Mouse (Mus musculus): ENCODE data around the gene Rapsn.

Rapsn gene

DNA sequence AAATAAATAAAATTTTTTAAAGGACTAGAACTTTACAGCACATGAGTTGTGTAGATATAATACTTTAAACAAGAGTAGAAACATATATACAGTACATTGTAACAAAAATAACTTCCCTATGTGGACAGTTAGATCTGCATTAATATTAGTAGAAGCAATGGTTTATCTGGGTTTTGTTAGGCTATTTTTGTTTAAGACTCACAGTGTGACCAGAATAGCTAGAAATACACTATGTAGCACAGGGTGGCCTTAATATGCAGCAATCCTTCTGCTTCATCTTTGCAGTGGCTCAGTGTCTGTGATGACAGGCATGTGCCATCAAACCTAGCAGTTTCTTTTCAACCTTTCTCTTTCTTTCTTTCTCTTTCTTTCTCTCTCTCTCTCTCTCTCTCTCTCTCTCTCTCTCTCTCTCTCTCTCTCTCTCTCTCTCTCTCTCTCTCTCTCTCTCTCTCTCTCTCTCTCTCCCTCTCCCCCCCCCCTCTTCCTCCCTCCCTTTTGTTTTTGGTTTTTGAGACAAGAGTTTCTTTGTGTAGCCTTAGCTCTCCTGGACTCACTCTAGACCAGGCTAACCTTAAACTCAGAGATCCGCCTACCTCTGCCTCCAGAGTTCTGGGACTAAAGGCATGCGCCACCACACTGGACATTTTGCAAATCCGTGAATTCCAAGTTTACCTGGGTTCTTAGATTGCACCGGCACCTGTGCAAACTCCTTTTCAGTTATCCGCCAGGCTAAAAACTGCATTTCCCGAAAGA lies 17.9 kb downstream of the Rapsn start:
- no peak for DNase-seq (ENCODE audit: low read depth, low spot score)

DNA sequence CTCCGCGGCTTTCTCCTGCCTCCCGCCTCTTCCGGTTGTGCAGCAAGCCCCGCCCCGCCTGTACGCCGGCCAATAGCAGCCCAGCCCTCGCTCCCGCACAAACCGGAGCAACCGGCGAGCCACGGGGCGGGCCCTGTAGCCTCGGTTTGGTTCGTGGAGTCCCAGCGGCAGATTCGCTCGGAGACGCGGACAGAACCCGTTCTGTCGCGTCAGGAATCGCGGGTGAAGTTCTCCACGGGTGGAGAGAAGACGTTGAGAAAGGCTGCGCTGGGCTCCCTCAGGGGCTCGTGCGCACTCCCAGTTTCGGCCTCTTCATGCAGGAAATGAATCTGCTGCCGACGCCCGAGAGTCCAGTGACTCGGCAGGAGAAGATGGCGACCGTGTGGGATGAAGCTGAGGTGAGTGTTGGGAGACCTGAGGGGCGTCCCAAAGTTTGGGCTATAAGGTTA lies 18.5 kb downstream of the Rapsn start, which contains the start of gene Psmc3:
Psmc3 (plus strand) TSS at position 76 of the 449 bp plus-strand sequence.
- peak; percentile 90 for DNase-seq (ENCODE audit: low read depth, low spot score)

DNA sequence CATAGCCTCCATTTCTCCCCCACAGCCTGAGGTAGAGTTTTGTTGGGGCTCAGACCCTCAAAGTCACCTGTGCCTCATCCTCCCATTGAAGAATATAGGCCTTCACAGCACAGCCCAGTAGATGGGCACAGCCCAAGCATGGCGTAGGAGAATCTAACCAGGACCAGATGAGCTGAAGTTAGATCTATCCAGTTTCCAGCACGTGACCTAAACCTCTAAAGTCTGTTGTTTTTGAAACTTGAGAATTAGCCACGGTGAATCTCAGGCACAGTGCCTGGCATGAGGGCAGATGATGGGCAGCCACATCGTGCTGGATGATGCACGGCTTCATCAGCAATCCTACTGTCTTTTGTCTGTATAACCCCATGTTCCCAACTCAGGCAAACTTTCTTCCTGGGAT lies 23.0 kb downstream of the Rapsn start:
- no peak for DNase-seq (ENCODE audit: low read depth, low spot score)

DNA sequence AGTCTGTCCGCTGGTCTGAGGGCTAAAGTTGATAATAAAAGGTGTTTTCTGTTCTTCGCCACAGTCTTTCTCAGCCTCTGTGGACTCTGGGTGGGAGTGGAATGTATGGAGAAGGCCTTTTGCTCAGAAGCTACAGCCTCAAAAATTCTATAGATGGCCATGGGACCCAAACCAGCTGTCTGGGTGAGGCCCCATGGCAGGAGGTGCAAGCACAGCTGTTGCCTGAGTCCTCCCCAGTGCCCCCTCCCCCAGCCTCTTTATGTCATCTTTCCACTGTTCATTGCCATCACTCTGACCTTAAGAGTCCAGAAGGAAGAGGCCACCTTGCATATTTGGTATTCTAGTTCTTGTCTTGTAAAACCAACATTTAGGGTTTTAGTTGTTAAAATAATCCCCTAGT lies 24.0 kb downstream of the Rapsn start:
- DNase-seq (ENCODE audit: low read depth, low spot score) = no peak

- DNase-seq (ENCODE audit: low read depth, low spot score) = peak; percentile 66
These were observed 25.3 kb downstream of the Rapsn start for GRCm38 (mm10) chr2:91060544-91061355.

DNA sequence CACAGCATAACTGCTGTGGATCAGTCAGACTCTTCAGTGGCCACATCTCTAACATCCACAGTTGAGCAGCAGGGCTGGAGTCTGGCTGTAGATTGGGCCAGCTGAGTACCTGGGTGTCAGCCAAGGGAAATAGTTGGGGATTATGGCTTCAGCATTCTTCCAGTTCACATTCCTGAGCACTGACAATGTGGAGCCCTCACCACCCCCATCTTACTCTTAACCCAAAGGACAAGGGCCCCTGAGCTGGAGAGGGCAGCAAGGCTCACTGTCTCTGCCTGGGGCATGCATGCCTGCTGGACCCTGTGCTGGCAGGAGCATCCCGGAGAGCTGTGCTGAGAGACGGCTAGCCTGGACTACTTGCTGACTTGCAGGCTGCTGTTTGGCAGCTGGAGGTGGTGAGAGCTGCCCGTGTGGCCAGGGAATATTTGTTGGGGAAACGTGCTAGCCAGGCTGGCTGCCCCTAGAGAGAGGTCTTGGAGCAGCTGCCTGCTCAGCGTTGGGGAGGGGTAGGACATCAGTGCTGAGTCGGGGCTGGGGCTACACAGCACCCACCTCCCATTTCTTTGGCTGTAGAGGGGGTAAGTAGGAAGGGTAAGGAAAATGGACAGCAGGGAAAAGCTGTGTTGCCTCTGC lies 26.5 kb downstream of the Rapsn start:
- no peak for DNase-seq (ENCODE audit: low read depth, low spot score)

DNA sequence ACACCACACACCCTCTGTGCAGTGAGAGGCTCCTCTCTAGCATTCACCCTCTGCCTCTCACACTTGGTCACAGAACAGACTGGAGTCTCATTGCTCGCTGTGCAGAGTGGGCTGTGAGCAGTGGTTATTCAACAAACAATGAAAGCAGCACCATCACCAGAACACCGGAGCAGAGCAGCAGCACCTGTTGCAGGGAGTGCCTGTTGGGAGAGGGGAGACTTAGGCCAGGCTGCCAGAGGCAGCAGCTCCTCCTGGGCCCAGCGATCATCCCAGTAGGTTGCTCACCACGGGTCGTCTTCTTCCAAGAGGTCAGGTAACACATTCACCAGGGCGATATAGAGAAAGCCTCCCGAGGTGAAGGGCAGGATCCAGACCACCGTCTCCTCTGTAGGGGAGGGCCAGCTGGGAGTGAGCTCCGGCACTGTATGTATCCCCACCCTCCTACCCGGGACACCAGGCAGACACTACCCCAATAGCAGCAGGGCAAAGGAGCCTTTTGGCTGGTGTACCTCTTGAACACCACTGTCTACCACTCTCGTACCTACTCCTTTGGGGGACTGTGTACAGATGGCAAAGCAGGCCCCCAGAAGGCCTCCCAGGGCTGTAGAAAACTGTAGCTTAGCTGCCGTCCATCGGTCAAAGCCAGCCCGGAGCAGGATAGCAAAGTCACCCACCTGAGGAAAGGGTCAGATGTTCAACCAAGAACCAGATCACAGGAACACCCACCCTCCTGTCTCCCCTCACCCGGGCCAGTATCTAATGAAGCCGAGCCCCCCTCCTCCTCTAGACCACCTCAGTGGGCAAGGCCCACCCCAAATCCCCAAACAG lies 27.6 kb downstream of the Rapsn start:
- DNase-seq (ENCODE audit: low read depth, low spot score) = no peak

GRCm38 (mm10) chr2:91064211-91064610 lies 28.8 kb downstream of the Rapsn start:
- no peak for DNase-seq (ENCODE audit: low read depth, low spot score)

GRCm38 (mm10) chr2:91065544-91065943 lies 30.1 kb downstream of the Rapsn start:
- peak; percentile 43 for DNase-seq (ENCODE audit: low read depth, low spot score)

- DNase-seq (ENCODE audit: low read depth, low spot score) = no peak
These were observed 31.0 kb downstream of the Rapsn start for GRCm38 (mm10) chr2:91066455-91066854.

- DNase-seq (ENCODE audit: low read depth, low spot score) = no peak
These were observed 32.9 kb downstream of the Rapsn start for GRCm38 (mm10) chr2:91068162-91068871.

DNA sequence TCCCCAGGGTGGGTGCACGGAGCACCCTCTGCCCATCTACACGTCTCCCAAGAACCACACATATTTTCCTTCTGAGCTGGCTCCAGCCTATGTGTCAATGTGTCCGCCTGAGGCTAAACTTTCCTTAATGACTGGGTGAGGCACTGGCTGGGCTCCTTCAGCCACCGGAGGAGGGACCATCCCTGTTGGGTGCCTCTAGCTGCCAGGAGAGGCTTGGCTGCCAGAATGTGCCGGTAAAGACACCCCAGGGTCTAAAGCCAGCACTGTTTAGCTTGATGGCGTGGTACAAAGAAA lies 33.4 kb downstream of the Rapsn start:
- DNase-seq (ENCODE audit: low read depth, low spot score) = no peak

DNA sequence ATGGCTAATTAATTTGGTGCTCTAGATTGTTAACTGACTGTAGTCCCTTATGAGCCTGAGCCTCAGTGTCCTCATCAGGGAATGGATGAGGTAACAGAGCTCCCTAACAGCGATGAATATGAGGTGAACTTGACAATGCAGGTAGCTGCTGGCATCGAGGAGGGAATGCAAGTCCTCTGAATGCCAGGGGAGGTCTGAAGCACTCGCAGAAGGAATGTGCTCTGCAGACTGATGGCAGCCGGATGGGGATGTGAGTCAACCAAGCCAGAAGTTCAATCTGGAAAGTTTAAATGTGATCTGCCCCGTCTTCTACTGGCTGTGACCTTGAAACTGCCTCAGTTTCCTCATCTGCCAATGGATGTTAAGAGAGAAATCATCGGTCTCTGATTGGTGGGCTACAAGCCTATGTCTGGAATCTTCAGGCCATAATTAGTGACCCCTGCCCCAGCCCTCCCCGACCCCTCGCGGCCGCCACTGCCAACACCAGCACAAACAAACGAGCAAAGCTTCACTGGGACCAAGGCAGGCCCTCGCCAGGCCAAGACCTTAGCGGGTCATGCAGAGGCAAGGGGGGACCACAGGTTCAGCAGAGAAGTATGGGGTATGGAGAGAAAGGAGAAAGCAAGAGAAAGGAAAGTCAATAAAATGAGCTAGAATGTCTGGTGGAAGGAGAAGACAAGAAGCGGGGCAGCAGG lies 34.0 kb downstream of the Rapsn start:
- DNase-seq (ENCODE audit: low read depth, low spot score) = peak; percentile 39

DNA sequence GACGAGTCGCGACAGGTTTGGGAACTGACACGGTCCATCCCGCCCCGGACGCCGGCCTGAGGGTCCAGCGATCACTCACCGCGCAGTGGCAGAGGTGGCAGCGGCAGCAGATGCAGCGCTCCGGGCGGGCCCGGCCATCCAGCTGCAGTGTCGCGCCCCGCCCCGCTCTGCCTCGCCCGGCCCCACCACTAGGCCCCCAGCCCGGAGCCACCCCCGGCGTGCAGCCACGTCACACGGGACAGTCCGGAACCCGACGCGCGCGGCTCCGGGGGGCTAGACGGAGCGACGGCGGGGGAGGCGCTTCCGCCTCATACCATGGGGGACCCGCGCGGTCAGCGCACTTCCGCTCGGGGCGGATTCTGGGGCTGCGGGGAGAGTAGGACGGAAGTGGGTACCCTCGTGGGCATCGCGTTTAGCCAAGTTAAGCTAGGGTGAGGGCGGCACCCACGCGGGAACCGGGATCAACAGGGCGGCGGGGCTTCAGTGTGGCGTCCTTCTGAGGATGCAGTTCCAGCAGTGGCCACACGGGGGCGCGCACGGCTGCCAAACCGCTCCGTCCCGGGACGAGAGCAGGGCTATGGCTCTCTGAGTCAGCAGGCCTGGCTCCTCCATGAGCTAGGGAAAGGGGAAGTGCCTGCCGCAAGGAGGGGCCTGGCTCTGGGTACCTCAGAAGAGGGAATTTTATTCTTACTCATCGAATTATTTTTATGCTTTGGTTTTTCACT lies 34.8 kb downstream of the Rapsn start, which contains the start of gene Slc39a13:
Slc39a13 (minus strand) TSS at position 342 of the 725 bp plus-strand sequence.
- peak; percentile 95 for DNase-seq (ENCODE audit: low read depth, low spot score)

- DNase-seq (ENCODE audit: low read depth, low spot score) = no peak
These were observed 35.6 kb downstream of the Rapsn start for GRCm38 (mm10) chr2:91071059-91071458.

DNA sequence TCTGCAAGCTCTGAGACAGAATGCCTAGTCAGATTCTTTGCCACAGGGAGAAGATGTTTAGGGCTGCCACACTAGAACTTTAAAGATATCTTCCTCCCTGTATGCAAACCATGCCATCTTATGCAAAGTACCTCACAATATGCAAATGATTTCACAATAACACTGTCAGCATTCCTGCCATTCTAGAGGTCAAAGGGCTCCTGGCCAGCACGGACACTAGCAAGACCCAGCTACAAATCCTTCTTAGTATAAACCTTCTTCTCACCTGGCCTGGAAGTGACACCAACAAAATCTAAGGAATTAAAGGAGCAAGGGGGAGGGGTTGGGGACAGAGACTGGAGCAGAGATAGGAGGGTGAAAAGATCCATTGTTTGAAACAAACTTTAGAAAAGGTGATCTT lies 36.7 kb downstream of the Rapsn start:
- DNase-seq (ENCODE audit: low read depth, low spot score) = no peak

DNA sequence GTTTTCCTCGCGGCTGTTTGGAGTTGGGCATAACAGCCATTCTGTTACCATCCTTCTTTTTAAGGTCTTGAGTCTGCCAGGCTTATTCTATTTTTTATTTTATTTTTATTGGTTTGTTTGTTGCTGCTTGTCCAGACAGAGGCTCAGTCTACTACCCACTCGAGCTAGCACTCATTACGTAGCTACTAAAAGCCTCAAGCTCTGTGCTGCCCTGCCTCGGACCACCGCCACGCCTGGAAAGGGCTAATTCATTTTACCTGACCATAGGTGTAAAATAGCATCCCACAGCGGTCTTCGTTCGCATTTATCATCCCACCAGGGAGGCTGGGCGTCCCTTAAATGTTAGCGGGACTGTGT lies 42.5 kb downstream of the Rapsn start:
- DNase-seq (ENCODE audit: low read depth, low spot score) = no peak

DNA sequence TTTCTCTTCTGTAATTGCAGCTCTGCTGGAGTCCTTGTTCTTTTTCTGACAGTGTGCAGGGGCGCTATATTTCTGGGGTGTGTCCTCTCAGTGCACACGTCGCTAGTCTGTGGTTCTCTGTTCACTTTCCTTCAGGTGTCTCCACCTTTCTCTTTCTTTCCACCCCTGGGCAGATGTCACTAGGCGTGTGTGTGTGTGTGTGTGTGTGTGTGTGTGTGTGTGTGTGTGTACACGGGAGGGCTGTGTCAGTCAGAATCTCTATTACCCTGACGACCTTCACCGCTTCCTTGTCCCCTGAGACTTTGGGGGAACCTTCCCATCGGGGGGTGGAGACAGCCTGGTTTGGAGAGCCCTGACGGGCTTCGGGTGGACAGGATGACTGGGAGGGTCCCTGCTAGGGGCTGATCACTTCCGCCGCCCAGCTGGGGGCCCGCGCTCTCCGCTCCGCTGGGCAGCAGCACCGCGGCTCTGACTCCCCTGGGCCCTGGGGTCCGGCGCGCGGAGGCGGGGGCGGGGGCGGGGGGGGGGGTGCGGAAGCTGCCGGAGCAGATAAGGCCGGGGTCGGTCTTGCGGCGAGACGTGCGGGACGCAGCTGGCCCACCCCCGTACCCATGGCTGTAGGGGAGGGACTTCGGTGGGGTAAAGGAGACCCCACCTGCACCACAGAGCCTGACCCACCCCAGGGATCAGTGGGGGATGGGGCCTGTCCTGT lies 43.0 kb downstream of the Rapsn start:
- peak; percentile 41 for DNase-seq (ENCODE audit: low read depth, low spot score)

- no peak for DNase-seq (ENCODE audit: low read depth, low spot score)
These were observed 43.6 kb downstream of the Rapsn start for GRCm38 (mm10) chr2:91079026-91079384.

Data from mesoderm, embryonic 11.5 days (tissue).